Mouse (Mus musculus) ES-Bruce4 (cell line): ENCODE measurements around the gene Tmem129. TPM values are rescaled to one million over a fixed set of nuclear protein-coding genes. Genes with fewer than 3 reads are reported as not detected.

ENCODE experiments used
- H3K27ac ChIP-seq: 2 replicates; pipeline ENCODE4 v1.5.1; 2012; ENCODE audit warnings: low read length, inconsistent platforms; ENCODE audit not compliant: insufficient read depth
- H3K27me3 ChIP-seq: 2 replicates; pipeline ENCODE4 v1.6.1; 2012; ENCODE audit warnings: mild to moderate bottlenecking, low read length, inconsistent platforms; ENCODE audit not compliant: control insufficient read depth, poor library complexity, insufficient read depth, severe bottlenecking
- H3K36me3 ChIP-seq: 2 replicates; pipeline ENCODE4 v1.6.1; 2012; ENCODE audit warnings: inconsistent platforms, mild to moderate bottlenecking, low read length, moderate library complexity; ENCODE audit not compliant: control insufficient read depth, poor library complexity, insufficient read depth, severe bottlenecking
- H3K4me1 ChIP-seq: one replicate; pipeline ENCODE4 v1.8.1; 2011; ENCODE audit warnings: low read length; ENCODE audit not compliant: control insufficient read depth, insufficient read depth
- H3K4me3 ChIP-seq: 2 replicates; pipeline ENCODE4 v1.5.1; 2011; ENCODE audit warnings: low read depth, mild to moderate bottlenecking, low read length
- H3K9ac ChIP-seq: 2 replicates; pipeline ENCODE4 v1.6.1; 2012; ENCODE audit warnings: low read depth, mild to moderate bottlenecking, inconsistent platforms; ENCODE audit not compliant: poor library complexity, severe bottlenecking
- H3K9me3 ChIP-seq: replicated peaks from 2 replicates; pipeline ENCODE4 v1.6.1; 2012; ENCODE audit warnings: mild to moderate bottlenecking, low read length, inconsistent platforms; ENCODE audit not compliant: control insufficient read depth, poor library complexity, insufficient read depth, severe bottlenecking
- CTCF ChIP-seq: IDR thresholded peaks from one replicate; pipeline ENCODE4 v1.8.1; 2011; ENCODE audit warnings: low read depth, low read length
- EP300 ChIP-seq: IDR thresholded peaks from 2 replicates; pipeline ENCODE4 v1.6.1; 2011; ENCODE audit warnings: low read depth, low read length; ENCODE audit not compliant: insufficient read depth
- POLR2A ChIP-seq: IDR thresholded peaks from one replicate; pipeline ENCODE4 v1.8.1; 2011; ENCODE audit warnings: low read length; ENCODE audit not compliant: insufficient read depth
- polyA plus RNA-seq: library from polyadenylated mRNA; stranded (reverse); fragments of >200 nt; gene quantifications from 2 replicates; pipeline ENCODE4 v1.2.4, GENCODE M21; 2011; ENCODE audit warnings: low read depth; ENCODE audit not compliant: missing spikeins, insufficient read depth, insufficient read length

Tmem129 gene
- polyA plus RNA-seq, 1 experiment = 7.3 TPM

- no peak for TF ChIP-seq CTCF
- no peak for TF ChIP-seq EP300
- TF ChIP-seq POLR2A = no peak
- Histone ChIP-seq H3K36me3 (no peaks in the 10 kb centered on the region), H3K4me1 (no peaks in the 10 kb centered on the region), H3K9ac (0 out of 2 replicates have a peak overlapping the region, but pooled peaks have one; percentile 9), H3K4me3 (peak overlapping the region; percentile 73), H3K27me3 (no peaks in the 10 kb centered on the region), H3K27ac (no peak overlapping the region), H3K9me3 (no peaks in the 10 kb centered on the region)
Observed at GRCm38 (mm10) chr5:33630061-33630460, 28.2 kb downstream of the Tmem129 start.

GRCm38 (mm10) chr5:33629301-33629987, 28.8 kb downstream of the Tmem129 start, which contains the start of the genes Fam53a and Gm9903:
Gene Fam53a (minus strand): TSS chr5:33629635.
Gene Gm9903 (plus strand): TSS chr5:33629925.
- Histone ChIP-seq H3K9ac (peak within 1 kb of the TSS; percentile 84), H3K9me3 (no peaks in the 10 kb centered on the region), H3K4me3 (peak within 1 kb of the TSS; percentile 88), H3K36me3 (no peaks in the 10 kb centered on the region), H3K27me3 (no peaks in the 10 kb centered on the region), H3K27ac (peak within 1 kb of the TSS; percentile 66), H3K4me1 (no peaks in the 10 kb centered on the region)
- TF ChIP-seq POLR2A (peak; percentile 93), EP300 (no peak)

- no peaks in the 10 kb centered on the region for H3K4me1 ChIP-seq
Observed at GRCm38 (mm10) chr5:33628820-33629300, 29.4 kb downstream of the Tmem129 start.

GRCm38 (mm10) chr5:33627968-33628367, 30.2 kb downstream of the Tmem129 start:
- H3K9ac ChIP-seq = peak overlapping the region; percentile 84

More at GRCm38 (mm10) chr5:33628820-33629300, 29.4 kb downstream of the Tmem129 start:
- TF ChIP-seq EP300 (no peak), POLR2A (no peak), CTCF (no peak)
- peaks cover under 1% of the 10 kb centered on the region; the same call in 1 of the 2 replicates for H3K36me3 ChIP-seq
- no peaks in the 10 kb centered on the region for H3K27me3 ChIP-seq
- no peaks in the 10 kb centered on the region for H3K9me3 ChIP-seq
- peak overlapping the region; percentile 84 for H3K9ac ChIP-seq
- H3K4me3 ChIP-seq = peak overlapping the region; percentile 88
- H3K27ac ChIP-seq = peak overlapping the region; percentile 66

GRCm38 (mm10) chr5:33623766-33624165, 34.5 kb downstream of the Tmem129 start:
- Histone ChIP-seq H3K9ac (no peak overlapping the region), H3K27ac (no peak overlapping the region), H3K27me3 (no peaks in the 10 kb centered on the region), H3K36me3 (peaks cover 6% of the 10 kb centered on the region), H3K4me3 (no peak overlapping the region), H3K4me1 (no peaks in the 10 kb centered on the region), H3K9me3 (no peaks in the 10 kb centered on the region)
- no peak for TF ChIP-seq POLR2A
- no peak for TF ChIP-seq CTCF
- no peak for TF ChIP-seq EP300

More at GRCm38 (mm10) chr5:33627968-33628367, 30.2 kb downstream of the Tmem129 start:
- Histone ChIP-seq H3K27me3 (no peaks in the 10 kb centered on the region), H3K9me3 (no peaks in the 10 kb centered on the region), H3K4me1 (no peaks in the 10 kb centered on the region), H3K27ac (no peak overlapping the region), H3K36me3 (peaks cover 4% of the 10 kb centered on the region; the same call in 1 of the 2 replicates), H3K4me3 (peak overlapping the region; percentile 47)
- TF ChIP-seq POLR2A (no peak), CTCF (no peak), EP300 (no peak)

DNA sequence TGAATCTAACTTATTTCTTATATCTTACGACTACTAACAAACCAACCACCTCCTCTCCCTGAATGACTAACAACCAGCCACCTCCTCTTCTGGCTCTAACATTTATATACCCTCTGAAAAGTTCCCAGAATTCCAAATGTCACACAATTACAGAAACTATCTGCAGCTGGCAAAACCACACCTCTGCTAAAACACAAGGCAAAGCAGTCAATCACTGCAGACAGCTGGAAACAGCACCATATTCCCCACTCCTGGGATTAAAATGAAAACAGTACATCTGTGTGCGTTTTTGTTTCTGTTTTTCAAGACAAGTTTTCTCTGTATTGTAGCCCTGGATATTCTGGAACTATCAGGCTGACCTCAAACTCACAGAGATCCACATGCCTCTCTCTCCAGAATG, 35.5 kb downstream of the Tmem129 start:
- Histone ChIP-seq H3K27ac (no peak overlapping the region), H3K4me1 (peaks cover 3% of the 10 kb centered on the region), H3K27me3 (no peaks in the 10 kb centered on the region), H3K4me3 (no peak overlapping the region), H3K9me3 (no peaks in the 10 kb centered on the region), H3K9ac (no peak overlapping the region), H3K36me3 (peaks cover 6% of the 10 kb centered on the region)
- TF ChIP-seq EP300 (no peak), CTCF (no peak), POLR2A (no peak)
